Mouse (Mus musculus) brain, adult 10 weeks (tissue): ENCODE results near the gene Cyp3a59. TPM values are rescaled to one million over a fixed set of nuclear protein-coding genes. Genes with fewer than 3 reads are reported as not detected.

Experiments used
- polyA plus RNA-seq: library from polyadenylated mRNA; stranded (reverse); fragments of 350-450 nt; fragmentation: Illumina TruSeq; extraction: RNeasy Lipid Tissue Mini Kit (QIAGEN cat#74804); gene quantifications from one replicate; pipeline ENCODE4 v1.2.3, GENCODE M21; 2015; ENCODE audit warnings: low read depth, low replicate concordance

Cyp3a59 gene
- not detected for polyA plus RNA-seq

GRCm38 (mm10) chr5:146078945-146079344 lies at the start of gene Cyp3a59:
Gene Cyp3a59 (plus strand): TSS chr5:146079257.

GRCm38 (mm10) chr5:146160439-146160838 lies 81.4 kb downstream of the Cyp3a59 start, which contains the start of gene Gm5565:
Gene Gm5565 (minus strand): TSS chr5:146160539.

Other genes with a start within 250 kb of the Cyp3a59 start
- gene Cyp3a11, start 199.3 kb upstream of the Cyp3a59 start, polyA plus RNA-seq, result 1.2 TPM
- not detected for gene Cyp3a25, start 69.6 kb upstream of the Cyp3a59 start, polyA plus RNA-seq
- gene Gm5565, start 81.3 kb downstream of the Cyp3a59 start, polyA plus RNA-seq, result not detected
- not detected for gene Gm6309, start 91.5 kb downstream of the Cyp3a59 start, polyA plus RNA-seq
- gene 1700001J03Rik, start 106.0 kb downstream of the Cyp3a59 start, polyA plus RNA-seq, result not detected
- 53.9 TPM for gene Rnf6, start 142.3 kb downstream of the Cyp3a59 start, polyA plus RNA-seq
- 18.1 TPM for gene Cdk8, start 152.0 kb downstream of the Cyp3a59 start, polyA plus RNA-seq